Mouse (Mus musculus): Measurements from ENCODE around the gene Mrpl28. TPM values are rescaled to one million over a fixed set of nuclear protein-coding genes. Genes with fewer than 3 reads are reported as not detected.
A peak's percentile ranks its signal among the peaks of the same experiment; 100 is the strongest.
"Not testable (repeated sequence)": the region's sequence is repeated elsewhere in the genome, so short reads cannot be mapped to it uniquely, and the experiment has no call there.

Mrpl28 gene
- polyA plus RNA-seq, 1 experiment from 2014 or later: 250 TPM

GRCm38 (mm10) chr17:26095121-26095740 is 28.1 kb upstream of the Mrpl28 start, which contains the start of gene Nme4:
TSS of gene Nme4 (minus strand) at chr17:26095602.
- Histone ChIP-seq H3K4me3 (ENCODE audit: low read depth, low read length) (peak within 1 kb of the TSS; percentile 48), H3K36me3 (replicated peaks; ENCODE audit: control insufficient read depth, insufficient read depth, low read depth, low read length) (no peaks in the 10 kb centered on the region), H3K4me1 (ENCODE audit: control insufficient read depth, insufficient read depth, low read length) (no peaks in the 10 kb centered on the region), H3K27me3 (ENCODE audit: control insufficient read depth, insufficient read depth, low read length) (no peaks in the 10 kb centered on the region), H3K4me2 (ENCODE audit: low read depth, low read length) (peak within 1 kb of the TSS; percentile 46), H3K9ac (replicated peaks; ENCODE audit: low read length) (peak within 1 kb of the TSS; percentile 80), H3K9me3 (replicated peaks; ENCODE audit: control insufficient read depth, low read length) (no peaks in the 10 kb centered on the region), H3K27ac (replicated peaks; ENCODE audit: low read depth, low read length) (peak within 1 kb of the TSS; percentile 22; the same call in 1 of the 2 replicates)
- DNase-seq (ENCODE audit: low spot score) (peak; percentile 77), ATAC-seq (replicated peaks; ENCODE audit: insufficient number of reproducible peaks, low FRiP score, low TSS enrichment, low read depth) (peak; percentile 53)
- 4% methylated on average over 47 of the region's 47 CpGs for WGBS

GRCm38 (mm10) chr17:26098461-26098860 is 24.8 kb upstream of the Mrpl28 start:
- H3K9me3 ChIP-seq (replicated peaks; ENCODE audit: control insufficient read depth, low read length): no peaks in the 10 kb centered on the region
- H3K27me3 ChIP-seq (ENCODE audit: control insufficient read depth, insufficient read depth, low read length): no peaks in the 10 kb centered on the region
- WGBS: 92% methylated on average over 7 of the region's 7 CpGs
- H3K9ac ChIP-seq (replicated peaks; ENCODE audit: low read length): no peak overlapping the region
- ATAC-seq (replicated peaks; ENCODE audit: insufficient number of reproducible peaks, low FRiP score, low TSS enrichment, low read depth) (no peak), DNase-seq (ENCODE audit: low spot score) (no peak)
- no peaks in the 10 kb centered on the region for H3K4me1 ChIP-seq (ENCODE audit: control insufficient read depth, insufficient read depth, low read length)
- no peak overlapping the region for H3K4me3 ChIP-seq (ENCODE audit: low read depth, low read length)
- no peak overlapping the region for H3K4me2 ChIP-seq (ENCODE audit: low read depth, low read length)
- no peaks in the 10 kb centered on the region for H3K36me3 ChIP-seq (replicated peaks; ENCODE audit: control insufficient read depth, insufficient read depth, low read depth, low read length)
- no peak overlapping the region for H3K27ac ChIP-seq (replicated peaks; ENCODE audit: low read depth, low read length)

GRCm38 (mm10) chr17:26099316-26099715 is 24.0 kb upstream of the Mrpl28 start:
- H3K36me3 ChIP-seq (replicated peaks; ENCODE audit: control insufficient read depth, insufficient read depth, low read depth, low read length); H3K4me3 ChIP-seq (ENCODE audit: low read depth, low read length); H3K27ac ChIP-seq (replicated peaks; ENCODE audit: low read depth, low read length); H3K9ac ChIP-seq (replicated peaks; ENCODE audit: low read length); H3K4me2 ChIP-seq (ENCODE audit: low read depth, low read length); ATAC-seq (replicated peaks; ENCODE audit: insufficient number of reproducible peaks, low FRiP score, low TSS enrichment, low read depth); H3K9me3 ChIP-seq (replicated peaks; ENCODE audit: control insufficient read depth, low read length); H3K4me1 ChIP-seq (ENCODE audit: control insufficient read depth, insufficient read depth, low read length); H3K27me3 ChIP-seq (ENCODE audit: control insufficient read depth, insufficient read depth, low read length): not testable (repeated sequence)
- DNase-seq (ENCODE audit: low spot score): peak; percentile 30
- whole genome bisulfite sequencing: 51% methylated on average over 3 of the region's 3 CpGs

GRCm38 (mm10) chr17:26100166-26100565 is 23.1 kb upstream of the Mrpl28 start:
- H3K4me2 ChIP-seq (ENCODE audit: low read depth, low read length): no peak overlapping the region
- no peaks in the 10 kb centered on the region for H3K9me3 ChIP-seq (replicated peaks; ENCODE audit: control insufficient read depth, low read length)
- no peak overlapping the region for H3K4me3 ChIP-seq (ENCODE audit: low read depth, low read length)
- H3K27ac ChIP-seq (replicated peaks; ENCODE audit: low read depth, low read length): no peak overlapping the region
- DNase-seq (ENCODE audit: low spot score) (no peak), ATAC-seq (replicated peaks; ENCODE audit: insufficient number of reproducible peaks, low FRiP score, low TSS enrichment, low read depth) (no peak)
- no peak overlapping the region for H3K9ac ChIP-seq (replicated peaks; ENCODE audit: low read length)
- H3K36me3 ChIP-seq (replicated peaks; ENCODE audit: control insufficient read depth, insufficient read depth, low read depth, low read length): no peaks in the 10 kb centered on the region
- no peaks in the 10 kb centered on the region for H3K27me3 ChIP-seq (ENCODE audit: control insufficient read depth, insufficient read depth, low read length)
- WGBS: 41% methylated on average over 2 of the region's 2 CpGs
- H3K4me1 ChIP-seq (ENCODE audit: control insufficient read depth, insufficient read depth, low read length): no peaks in the 10 kb centered on the region

- H3K9me3 ChIP-seq (replicated peaks; ENCODE audit: control insufficient read depth, low read length): no peaks in the 10 kb centered on the region
- DNase-seq (ENCODE audit: low spot score): peak; percentile 15
- no peaks in the 10 kb centered on the region for H3K4me1 ChIP-seq (ENCODE audit: control insufficient read depth, insufficient read depth, low read length)
- H3K27ac ChIP-seq (replicated peaks; ENCODE audit: low read depth, low read length): no peak overlapping the region
- H3K27me3 ChIP-seq (ENCODE audit: control insufficient read depth, insufficient read depth, low read length): no peaks in the 10 kb centered on the region
- 53% methylated on average over 2 of the region's 4 CpGs for WGBS
- no peak overlapping the region for H3K4me2 ChIP-seq (ENCODE audit: low read depth, low read length)
- H3K36me3 ChIP-seq (replicated peaks; ENCODE audit: control insufficient read depth, insufficient read depth, low read depth, low read length): no peaks in the 10 kb centered on the region
- no peak overlapping the region for H3K4me3 ChIP-seq (ENCODE audit: low read depth, low read length)
- ATAC-seq (replicated peaks; ENCODE audit: insufficient number of reproducible peaks, low FRiP score, low TSS enrichment, low read depth): no peak
- no peak overlapping the region for H3K9ac ChIP-seq (replicated peaks; ENCODE audit: low read length)
These were observed 21.8 kb upstream of the Mrpl28 start for GRCm38 (mm10) chr17:26101478-26101877.

GRCm38 (mm10) chr17:26105619-26106018 is 17.7 kb upstream of the Mrpl28 start:
- Histone ChIP-seq H3K4me3 (ENCODE audit: low read depth, low read length) (no peak overlapping the region), H3K36me3 (replicated peaks; ENCODE audit: control insufficient read depth, insufficient read depth, low read depth, low read length) (no peaks in the 10 kb centered on the region), H3K4me2 (ENCODE audit: low read depth, low read length) (no peak overlapping the region), H3K9ac (replicated peaks; ENCODE audit: low read length) (no peak overlapping the region), H3K9me3 (replicated peaks; ENCODE audit: control insufficient read depth, low read length) (no peaks in the 10 kb centered on the region), H3K4me1 (ENCODE audit: control insufficient read depth, insufficient read depth, low read length) (no peaks in the 10 kb centered on the region), H3K27ac (replicated peaks; ENCODE audit: low read depth, low read length) (no peak overlapping the region), H3K27me3 (ENCODE audit: control insufficient read depth, insufficient read depth, low read length) (peaks cover under 1% of the 10 kb centered on the region)
- ATAC-seq (replicated peaks; ENCODE audit: insufficient number of reproducible peaks, low FRiP score, low TSS enrichment, low read depth) (no peak), DNase-seq (ENCODE audit: low spot score) (no peak)
- WGBS: 65% methylated on average over 4 of the region's 4 CpGs

GRCm38 (mm10) chr17:26110156-26110555 is 13.1 kb upstream of the Mrpl28 start:
- 20% methylated on average over 4 of the region's 4 CpGs for WGBS
- DNase-seq (ENCODE audit: low spot score) (no peak), ATAC-seq (replicated peaks; ENCODE audit: insufficient number of reproducible peaks, low FRiP score, low TSS enrichment, low read depth) (no peak)
- Histone ChIP-seq H3K27me3 (ENCODE audit: control insufficient read depth, insufficient read depth, low read length) (peaks cover 40% of the 10 kb centered on the region), H3K9me3 (replicated peaks; ENCODE audit: control insufficient read depth, low read length) (no peaks in the 10 kb centered on the region), H3K4me2 (ENCODE audit: low read depth, low read length) (no peak overlapping the region), H3K27ac (replicated peaks; ENCODE audit: low read depth, low read length) (no peak overlapping the region), H3K4me3 (ENCODE audit: low read depth, low read length) (no peak overlapping the region), H3K9ac (replicated peaks; ENCODE audit: low read length) (no peak overlapping the region), H3K4me1 (ENCODE audit: control insufficient read depth, insufficient read depth, low read length) (0 out of 2 replicates have a peak, but pooled peaks cover 2% of the 10 kb centered on the region), H3K36me3 (replicated peaks; ENCODE audit: control insufficient read depth, insufficient read depth, low read depth, low read length) (no peaks in the 10 kb centered on the region)

- WGBS: 2% methylated on average over 4 of the region's 4 CpGs
- H3K9ac ChIP-seq (replicated peaks; ENCODE audit: low read length): no peak overlapping the region
These were observed 12.3 kb upstream of the Mrpl28 start for GRCm38 (mm10) chr17:26111024-26111423.

More at GRCm38 (mm10) chr17:26111024-26111423, 12.3 kb upstream of the Mrpl28 start:
- no peaks in the 10 kb centered on the region for H3K36me3 ChIP-seq (replicated peaks; ENCODE audit: control insufficient read depth, insufficient read depth, low read depth, low read length)
- no peak overlapping the region for H3K4me2 ChIP-seq (ENCODE audit: low read depth, low read length)
- ATAC-seq (replicated peaks; ENCODE audit: insufficient number of reproducible peaks, low FRiP score, low TSS enrichment, low read depth): no peak
- H3K27ac ChIP-seq (replicated peaks; ENCODE audit: low read depth, low read length): no peak overlapping the region
- no peaks in the 10 kb centered on the region for H3K9me3 ChIP-seq (replicated peaks; ENCODE audit: control insufficient read depth, low read length)
- 0 out of 2 replicates have a peak, but pooled peaks cover 2% of the 10 kb centered on the region for H3K4me1 ChIP-seq (ENCODE audit: control insufficient read depth, insufficient read depth, low read length)
- DNase-seq (ENCODE audit: low spot score): no peak
- H3K27me3 ChIP-seq (ENCODE audit: control insufficient read depth, insufficient read depth, low read length): peaks cover 48% of the 10 kb centered on the region
- H3K4me3 ChIP-seq (ENCODE audit: low read depth, low read length): no peak overlapping the region
